Mouse (Mus musculus) forebrain, embryonic 14.5 days (tissue): ENCODE data around the gene Gpd1. TPM values are rescaled to one million over a fixed set of nuclear protein-coding genes. Genes with fewer than 3 reads are reported as not detected.
A peak's percentile ranks its signal among the peaks of the same experiment; 100 is the strongest.

ENCODE experiments used
- ATAC-seq: fragments of 200-750 bp; cut with Nextera tagmentation; 2 replicates; pipeline ENCODE4 v1.8.0; 2017; ENCODE audit warnings: mild to moderate bottlenecking, moderate library complexity
- DNase-seq: peaks from one replicate; pipeline ENCODE4 v3.0.0-alpha.2; 2015; ENCODE audit warnings: low spot score
- H3K27ac ChIP-seq: fragments of 300-500 bp; sonication (generic); 2 replicates; pipeline ENCODE4 v1.5.1; 2014; ENCODE audit warnings: low read depth, mild to moderate bottlenecking, control low read depth, low read length, moderate library complexity
- H3K27me3 ChIP-seq: fragments of 300-500 bp; sonication (generic); replicated peaks from 2 replicates; pipeline ENCODE4 v1.6.1; 2014; ENCODE audit warnings: low read length, control low read depth, mixed read lengths; ENCODE audit not compliant: control insufficient read depth, insufficient read depth
- H3K36me3 ChIP-seq: fragments of 300-500 bp; sonication (generic); 2 replicates; pipeline ENCODE4 v1.6.1; 2014; ENCODE audit warnings: low read length, control low read depth; ENCODE audit not compliant: control insufficient read depth, insufficient read depth
- H3K4me1 ChIP-seq: fragments of 300-500 bp; sonication (generic); 2 replicates; pipeline ENCODE4 v1.6.1; 2014; ENCODE audit warnings: antibody characterized with exemption, low read length, control low read depth; ENCODE audit not compliant: control insufficient read depth, insufficient read depth
- H3K4me2 ChIP-seq: fragments of 300-500 bp; sonication (generic); 2 replicates; pipeline ENCODE4 v1.6.1; 2014; ENCODE audit warnings: mild to moderate bottlenecking, control low read depth, low read length
- H3K4me3 ChIP-seq: fragments of 300-500 bp; sonication (generic); 2 replicates; pipeline ENCODE4 v1.5.1; 2014; ENCODE audit warnings: low read depth, low read length, control low read depth
- H3K9ac ChIP-seq: fragments of 300-500 bp; sonication (generic); 2 replicates; pipeline ENCODE4 v1.6.1; 2014; ENCODE audit warnings: mild to moderate bottlenecking, low read length, control low read depth, moderate library complexity
- H3K9me3 ChIP-seq: fragments of 300-500 bp; sonication (generic); replicated peaks from 2 replicates; pipeline ENCODE4 v1.6.1; 2016; ENCODE audit warnings: low read length, control low read depth, mixed read lengths; ENCODE audit not compliant: control insufficient read depth
- WGBS: fragments of 180-500 bp; shearing (Covaris S2); extraction: QIAGEN DNeasy Blood & Tissue Kit; methylation state at CpG from one replicate; pipeline ENCODE4 v1.1.7; 2014; 5-methylcytosine and 5-hydroxymethylcytosine counted together
- polyA plus RNA-seq: library from polyadenylated mRNA; unstranded; fragments of >200 nt; fragmentation: Nextera tagmentation; extraction: Ambion mirVana; gene quantifications from 2 replicates; pipeline ENCODE4 v1.2.1, GENCODE M21; 2014

Gpd1 gene
- polyA plus RNA-seq, 1 experiment from 2014 or later: 0.77 TPM

DNA sequence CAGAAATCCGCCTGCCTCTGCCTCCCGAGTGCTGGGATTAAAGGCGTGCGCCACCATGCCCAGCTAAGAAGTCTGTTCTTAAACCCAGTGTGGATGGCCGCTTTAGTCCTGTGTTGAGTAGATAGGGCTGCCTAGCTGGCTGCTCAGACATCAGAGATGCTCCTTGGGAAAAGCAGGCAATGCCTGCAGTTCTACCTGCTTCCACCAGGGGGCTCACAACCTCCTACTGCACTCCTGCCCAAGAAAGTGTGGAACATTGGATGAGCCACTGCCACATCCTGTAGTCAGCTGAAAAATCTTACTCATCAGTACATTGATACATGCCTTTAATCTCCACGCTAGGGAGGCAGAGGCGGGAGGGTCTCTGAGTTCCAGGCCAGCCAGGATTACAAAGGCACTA is 2.5 kb upstream of the Gpd1 start:
- peaks cover 10% of the 10 kb centered on the region; the same call in 1 of the 2 replicates for H3K4me1 ChIP-seq
- DNase-seq: peak; percentile 87
- ATAC-seq: peak; percentile 55

GRCm38 (mm10) chr15:99715361-99715865 is 1.9 kb upstream of the Gpd1 start:
- peak; percentile 54 for ATAC-seq
- Histone ChIP-seq H3K9me3 (no peaks in the 10 kb centered on the region), H3K4me2 (no peak overlapping the region), H3K9ac (peak overlapping the region; percentile 40; the same call in 1 of the 2 replicates), H3K27me3 (no peaks in the 10 kb centered on the region), H3K27ac (peak overlapping the region; percentile 87), H3K4me3 (no peak overlapping the region), H3K36me3 (peaks cover 65% of the 10 kb centered on the region), H3K4me1 (peaks cover 10% of the 10 kb centered on the region; the same call in 1 of the 2 replicates)
- 19% methylated on average over 13 of the region's 13 CpGs for WGBS
- peak; percentile 80 for DNase-seq

More for the DNA sequence above, 2.5 kb upstream of the Gpd1 start:
- no peaks in the 10 kb centered on the region for H3K9me3 ChIP-seq
- H3K27ac ChIP-seq: peak overlapping the region; percentile 87
- whole genome bisulfite sequencing: 50% methylated on average over 7 of the region's 7 CpGs
- H3K27me3 ChIP-seq: no peaks in the 10 kb centered on the region
- no peak overlapping the region for H3K4me3 ChIP-seq
- no peak overlapping the region for H3K4me2 ChIP-seq
- H3K36me3 ChIP-seq: peaks cover 66% of the 10 kb centered on the region
- H3K9ac ChIP-seq: no peak overlapping the region

DNA sequence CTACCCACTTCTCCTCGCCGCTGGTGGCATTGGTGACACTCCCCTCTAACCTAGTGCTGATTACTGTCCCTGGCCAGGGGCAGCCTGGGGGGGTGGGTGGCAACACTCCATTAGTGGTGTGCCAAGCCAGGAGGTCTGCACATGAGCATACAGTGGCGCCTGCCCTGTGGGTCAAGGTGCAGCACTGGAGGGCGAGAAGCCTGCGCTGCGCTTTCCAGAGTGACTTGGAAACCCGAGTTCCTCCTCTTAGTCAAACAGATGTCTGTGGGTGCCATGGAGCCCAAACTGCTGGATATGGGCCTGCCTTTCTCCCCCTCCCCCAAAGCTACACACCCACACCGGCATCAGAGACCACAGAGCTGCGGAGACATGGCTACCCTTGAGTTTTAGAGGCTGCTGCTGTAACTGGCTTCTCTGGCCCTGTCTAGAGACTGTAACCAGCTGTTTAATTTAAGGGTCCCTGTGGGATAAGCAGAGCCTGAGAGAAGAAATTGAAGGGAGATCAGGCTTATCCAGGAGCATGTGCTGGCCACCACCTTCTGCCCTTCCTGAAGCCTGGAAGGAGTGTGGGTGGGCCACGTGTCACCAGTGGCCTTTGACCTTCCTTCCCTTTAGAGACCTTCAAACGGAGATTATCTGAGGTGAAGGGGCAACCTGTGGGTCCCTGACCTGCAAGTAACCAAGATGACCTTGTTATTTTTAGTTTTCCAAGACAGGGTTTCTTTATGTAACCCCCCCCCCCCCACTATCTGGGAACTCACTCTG is 1.2 kb upstream of the Gpd1 start:
- no peak for DNase-seq
- peak; percentile 21; the same call in 1 of the 2 replicates for ATAC-seq
- H3K36me3 ChIP-seq: peaks cover 62% of the 10 kb centered on the region
- peaks cover 10% of the 10 kb centered on the region; the same call in 1 of the 2 replicates for H3K4me1 ChIP-seq
- H3K4me3 ChIP-seq: no peak overlapping the region
- H3K9me3 ChIP-seq: no peaks in the 10 kb centered on the region
- no peaks in the 10 kb centered on the region for H3K27me3 ChIP-seq
- peak overlapping the region; percentile 40; the same call in 1 of the 2 replicates for H3K9ac ChIP-seq
- WGBS: 76% methylated on average over 11 of the region's 11 CpGs
- H3K4me2 ChIP-seq: no peak overlapping the region
- H3K27ac ChIP-seq: peak overlapping the region; percentile 87

DNA sequence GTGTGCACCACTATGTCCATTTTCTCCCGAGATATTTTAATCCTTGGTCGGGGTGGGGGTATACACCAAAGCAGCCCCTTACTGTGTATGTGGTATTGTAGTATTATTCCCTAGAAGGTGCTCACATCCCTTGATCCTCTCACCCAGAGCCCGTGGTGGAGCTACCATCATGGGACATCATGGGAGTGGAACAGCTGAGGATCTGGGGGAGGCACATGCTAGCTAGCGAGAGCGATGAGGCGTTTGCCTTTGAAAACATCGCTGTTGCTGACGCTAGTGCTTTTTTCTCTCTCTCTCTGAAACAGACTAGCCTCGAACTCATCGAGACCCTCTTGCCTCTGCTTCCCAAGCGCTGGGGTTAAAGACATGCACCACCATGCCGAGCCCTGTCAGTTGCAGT is 501 bp upstream of the Gpd1 start:
- H3K9ac ChIP-seq: no peak overlapping the region
- no peak overlapping the region for H3K4me2 ChIP-seq
- no peaks in the 10 kb centered on the region for H3K9me3 ChIP-seq
- no peaks in the 10 kb centered on the region for H3K27me3 ChIP-seq
- H3K27ac ChIP-seq: no peak overlapping the region
- ATAC-seq (no peak), DNase-seq (no peak)
- no peak overlapping the region for H3K4me3 ChIP-seq
- 86% methylated on average over 12 of the region's 12 CpGs for WGBS
- peaks cover 10% of the 10 kb centered on the region; the same call in 1 of the 2 replicates for H3K4me1 ChIP-seq
- H3K36me3 ChIP-seq: peaks cover 59% of the 10 kb centered on the region

- ATAC-seq: no peak
- DNase-seq: no peak
- Histone ChIP-seq H3K9ac (no peak overlapping the region), H3K4me1 (peaks cover 10% of the 10 kb centered on the region; the same call in 1 of the 2 replicates), H3K4me2 (no peak overlapping the region), H3K9me3 (no peaks in the 10 kb centered on the region), H3K4me3 (no peak overlapping the region), H3K36me3 (peaks cover 59% of the 10 kb centered on the region), H3K27ac (no peak overlapping the region), H3K27me3 (no peaks in the 10 kb centered on the region)
- 88% methylated on average over 9 of the region's 9 CpGs for WGBS
These were observed 1.2 kb downstream of the Gpd1 start for GRCm38 (mm10) chr15:99718461-99719021.

- Histone ChIP-seq H3K27ac (no peak overlapping the region), H3K4me3 (no peak overlapping the region), H3K4me1 (peaks cover 16% of the 10 kb centered on the region; the same call in 1 of the 2 replicates), H3K36me3 (peaks cover 50% of the 10 kb centered on the region), H3K9ac (no peak overlapping the region), H3K4me2 (no peak overlapping the region), H3K27me3 (no peaks in the 10 kb centered on the region), H3K9me3 (no peaks in the 10 kb centered on the region)
- DNase-seq (no peak), ATAC-seq (no peak)
- whole genome bisulfite sequencing: 80% methylated on average over 8 of the region's 8 CpGs
These were observed 2.5 kb downstream of the Gpd1 start for GRCm38 (mm10) chr15:99719865-99720264.

- WGBS: 80% methylated on average over 25 of the region's 25 CpGs
- no peak for ATAC-seq
- no peaks in the 10 kb centered on the region for H3K27me3 ChIP-seq
These were observed 4.8 kb downstream of the Gpd1 start for GRCm38 (mm10) chr15:99721921-99722743.

DNA sequence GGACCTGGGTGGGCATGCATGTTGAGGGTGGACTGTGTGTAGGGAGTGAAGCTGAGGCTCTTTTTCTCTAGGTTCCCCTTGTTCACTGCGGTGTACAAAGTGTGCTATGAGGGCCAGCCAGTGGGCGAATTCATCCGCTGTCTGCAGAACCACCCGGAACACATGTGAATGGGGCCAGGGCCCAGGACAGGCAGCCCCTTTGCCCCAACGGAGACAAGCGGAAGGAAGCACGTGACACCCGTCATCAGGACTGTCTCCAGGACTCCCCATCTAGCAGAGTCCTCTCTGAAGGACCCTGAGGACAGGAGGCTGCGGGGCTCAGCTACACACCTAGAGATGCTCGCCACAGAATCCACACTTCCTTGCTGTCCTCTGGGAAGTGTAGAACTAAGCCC is 5.8 kb downstream of the Gpd1 start:
- peaks cover 48% of the 10 kb centered on the region for H3K36me3 ChIP-seq
- no peak overlapping the region for H3K9ac ChIP-seq

More at GRCm38 (mm10) chr15:99721921-99722743, 4.8 kb downstream of the Gpd1 start:
- Histone ChIP-seq H3K9ac (no peak overlapping the region), H3K27ac (no peak overlapping the region), H3K4me1 (peaks cover 14% of the 10 kb centered on the region), H3K4me3 (no peak overlapping the region), H3K4me2 (no peak overlapping the region), H3K36me3 (peaks cover 40% of the 10 kb centered on the region), H3K9me3 (no peaks in the 10 kb centered on the region)
- no peak for DNase-seq

More for the DNA sequence above, 5.8 kb downstream of the Gpd1 start:
- H3K27ac ChIP-seq: 0 out of 2 replicates have a peak overlapping the region, but pooled peaks have one; percentile 41
- no peaks in the 10 kb centered on the region for H3K27me3 ChIP-seq
- WGBS: 59% methylated on average over 10 of the region's 10 CpGs
- H3K4me3 ChIP-seq: no peak overlapping the region
- peaks cover 12% of the 10 kb centered on the region for H3K4me1 ChIP-seq
- ATAC-seq (no peak), DNase-seq (no peak)
- H3K4me2 ChIP-seq: no peak overlapping the region
- no peaks in the 10 kb centered on the region for H3K9me3 ChIP-seq
